1 mouse cellular context compared by ENCODE assay signal in the genomic region with DNA sequence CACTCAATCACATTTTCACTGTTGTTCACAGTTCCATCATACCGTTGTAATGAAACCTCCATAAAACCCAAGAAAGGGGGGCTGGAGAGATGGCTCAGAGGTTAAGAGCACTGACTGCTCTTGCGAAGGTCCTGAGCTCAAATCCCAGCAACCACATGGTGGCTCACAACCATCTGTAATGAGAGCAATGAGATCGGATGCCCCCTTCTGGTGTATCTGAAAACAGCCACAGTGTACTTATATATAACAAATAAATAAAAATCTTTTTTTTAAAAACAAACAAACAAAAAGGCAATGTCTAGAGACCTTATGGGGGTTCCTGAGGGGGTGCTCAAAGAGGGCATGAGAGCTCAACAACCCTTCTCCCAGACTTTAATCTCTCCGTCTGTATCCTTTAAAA. TPM values are rescaled to one million over a fixed set of nuclear protein-coding genes. Genes with fewer than 3 reads are reported as not detected.
"Had no signal": no experiment of that assay in that cellular context is flagged by ENCODE, and none has a peak within 500 bp of the region (broad histone marks: within the 10 kb centered on the region; RNA-seq: fewer than 3 reads in every experiment).

No protein-coding gene starts in this region.

RNA-seq across cellular contexts. Expression of a gene that starts 39.6 kb away (rescaled TPM):
- total RNA-seq: megakaryocyte progenitor cell, adult 5-6 weeks had no signal
